Mouse (Mus musculus): ENCODE results near the gene Scd4.

The Scd4 gene

GRCm38 (mm10) chr19:44380065-44380464, 47.2 kb downstream of the Scd4 start:
- 95% methylated on average over 4 of the region's 4 CpGs for WGBS

DNA sequence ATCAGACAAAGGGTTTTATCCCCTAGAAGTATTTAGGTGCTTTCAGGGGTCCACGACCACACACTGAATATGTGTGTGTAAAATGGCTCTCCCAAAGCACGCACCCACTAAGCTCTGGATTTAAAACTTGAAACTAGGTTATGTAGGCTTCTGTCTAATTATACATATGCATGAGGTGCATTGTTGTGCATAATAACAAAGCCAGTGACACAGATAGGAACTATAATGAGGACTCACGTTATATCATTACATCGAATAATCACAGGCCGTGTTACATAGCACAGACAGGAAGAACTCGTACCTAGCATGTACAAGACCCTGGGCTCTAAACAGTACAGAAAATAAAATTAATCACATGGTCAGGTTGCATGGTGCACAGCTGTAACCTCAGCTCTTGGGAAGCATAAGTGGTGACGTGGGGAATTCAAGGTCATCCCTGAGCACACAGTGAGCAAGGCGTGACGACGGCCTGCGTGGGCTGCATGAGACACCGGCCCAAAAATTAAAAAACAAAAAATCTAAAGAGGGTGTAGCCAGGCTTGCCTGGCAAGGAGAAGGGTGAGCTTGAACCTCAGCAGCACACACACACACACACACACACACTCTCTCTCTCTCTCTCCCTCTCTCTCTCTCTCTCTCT, 49.9 kb downstream of the Scd4 start:
- WGBS = 68% methylated on average over 12 of the region's 12 CpGs

GRCm38 (mm10) chr19:44385887-44386498, 53.1 kb downstream of the Scd4 start:
- 72% methylated on average over 6 of the region's 6 CpGs for WGBS

DNA sequence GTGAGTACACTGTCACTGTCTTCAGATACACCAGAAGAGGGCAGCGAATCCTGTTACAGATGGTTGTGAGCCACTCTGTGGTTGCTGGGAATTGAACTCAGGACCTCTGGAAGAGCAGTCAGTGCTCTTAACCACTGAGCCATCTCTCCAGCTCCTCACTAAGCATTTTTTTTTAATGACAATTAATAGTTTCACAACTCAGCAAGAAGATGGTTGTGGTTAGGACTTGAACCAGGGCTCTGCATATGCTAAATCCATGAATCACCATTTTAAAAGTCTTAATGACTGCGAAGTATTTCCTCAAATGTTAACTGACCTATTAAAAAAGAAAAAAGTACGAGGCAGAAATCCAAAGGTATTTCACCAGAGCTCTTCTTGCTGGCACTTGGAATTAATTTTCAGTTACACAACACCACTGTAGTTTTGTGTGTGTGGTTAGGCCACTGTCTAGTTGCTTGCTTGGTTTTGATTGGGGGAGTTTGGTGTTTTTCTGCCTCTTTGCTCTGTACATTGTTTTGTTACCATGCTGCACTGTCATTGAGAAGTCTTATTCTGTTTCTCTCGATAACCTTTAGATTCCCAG, 54.3 kb downstream of the Scd4 start:
- WGBS = 94% methylated on average over 4 of the region's 4 CpGs

DNA sequence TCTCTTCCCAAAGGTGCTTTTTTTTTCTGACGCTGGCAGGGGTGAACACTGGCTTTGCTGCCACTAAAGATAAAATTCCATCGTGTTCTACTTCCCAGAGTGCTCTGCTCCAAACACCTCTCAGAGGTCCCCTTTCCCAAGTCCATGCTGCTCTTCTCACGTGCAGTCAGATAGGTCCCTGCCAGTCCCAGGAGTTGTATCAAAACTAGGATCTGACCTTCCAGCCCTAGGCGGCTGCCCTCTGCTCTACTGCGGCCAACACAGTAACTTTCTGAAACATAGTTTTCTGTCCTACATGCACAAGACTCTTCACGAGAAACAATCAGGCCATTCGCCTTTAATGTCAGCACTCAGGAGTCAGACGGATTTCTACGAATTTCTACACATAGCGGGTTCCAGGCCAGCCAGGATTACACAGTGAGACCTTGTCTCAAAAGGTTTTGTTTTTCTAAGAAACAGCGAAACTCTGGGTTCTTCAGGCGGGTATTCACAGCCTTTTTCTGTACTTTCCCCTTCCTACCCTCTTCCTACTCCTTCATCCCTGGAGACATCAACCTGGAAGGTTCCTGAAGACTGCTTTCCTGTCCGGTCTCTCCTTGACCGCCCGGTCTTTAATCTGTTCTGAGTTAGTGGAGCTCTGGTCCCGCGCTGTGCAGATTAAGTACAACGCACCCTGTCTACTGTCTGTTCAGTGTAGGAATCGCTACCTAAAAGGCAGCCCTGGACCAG, 55.0 kb downstream of the Scd4 start:
- WGBS = 28% methylated on average over 19 of the region's 19 CpGs

- WGBS = 3% methylated on average over 41 of the region's 41 CpGs
Measured at GRCm38 (mm10) chr19:44388475-44389428, 55.9 kb downstream of the Scd4 start.

DNA sequence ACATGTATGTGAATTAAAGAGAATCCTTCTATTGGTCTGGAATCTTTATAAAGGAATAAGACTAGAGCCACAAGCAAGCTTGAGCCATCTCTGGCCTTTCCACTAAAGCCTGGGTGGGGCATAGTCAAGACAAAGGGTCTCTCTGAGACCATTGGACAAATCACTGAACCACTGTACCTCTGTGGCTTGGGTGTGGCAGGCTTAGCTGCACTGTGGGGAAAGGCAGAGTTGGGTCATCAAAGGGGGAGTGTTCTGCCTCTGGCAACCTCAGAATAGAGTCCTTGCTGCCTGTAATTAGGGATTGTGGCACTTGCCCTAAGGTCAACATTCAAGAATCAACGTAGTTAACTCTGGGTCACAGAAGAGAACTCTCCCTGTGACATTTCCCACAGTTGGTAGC, 56.6 kb downstream of the Scd4 start:
- WGBS = 48% methylated on average over 1 of the region's 1 CpGs

DNA sequence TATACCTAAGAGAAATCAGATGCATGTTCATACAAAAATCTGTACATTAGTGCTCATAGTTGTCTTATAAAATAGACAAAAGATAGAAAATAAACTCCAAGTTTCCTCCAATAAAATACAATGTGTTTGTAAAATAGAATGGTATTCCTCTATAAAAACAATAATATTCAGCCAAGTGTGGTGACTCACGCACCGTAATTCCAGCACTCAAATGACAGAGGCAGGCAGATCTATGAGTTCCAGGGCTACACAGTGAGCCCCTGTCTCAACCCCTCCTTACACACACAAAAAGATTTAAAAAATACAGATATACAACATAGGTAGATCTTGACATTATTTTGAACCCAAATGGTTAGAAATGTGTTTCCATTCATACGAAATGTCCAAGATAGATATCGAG, 59.0 kb downstream of the Scd4 start:
- WGBS = 90% methylated on average over 4 of the region's 4 CpGs

DNA sequence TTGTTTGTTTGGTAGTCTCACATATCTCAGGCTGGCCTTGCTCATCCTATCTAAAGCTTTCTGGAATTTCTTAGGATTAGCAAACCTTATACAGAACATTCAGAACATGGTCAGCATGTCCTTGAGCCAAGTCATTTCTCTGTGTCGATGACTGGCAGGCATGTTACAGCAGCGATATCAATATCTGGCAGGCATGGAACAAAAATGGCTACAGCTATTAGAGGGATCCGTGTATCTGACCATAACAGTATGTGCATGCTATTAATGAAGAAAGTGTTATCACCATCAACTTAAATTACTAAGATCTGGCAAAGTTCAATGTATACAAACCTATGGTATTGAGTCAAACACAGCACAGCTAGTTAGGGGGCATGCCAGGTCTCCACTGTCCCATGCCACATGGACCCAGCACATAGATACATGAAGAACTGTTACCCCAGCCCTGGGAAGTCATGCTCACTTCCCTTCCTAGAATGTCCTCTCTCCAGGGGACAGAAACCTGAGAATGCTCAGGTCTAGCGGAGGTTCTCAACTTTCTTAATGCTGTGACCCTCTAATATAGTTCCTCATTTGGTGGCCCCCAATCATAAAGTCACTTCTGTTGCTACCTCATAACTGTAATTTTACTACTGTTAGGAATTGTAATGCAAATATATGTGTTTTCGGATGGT, 59.6 kb downstream of the Scd4 start:
- WGBS = 93% methylated on average over 5 of the region's 5 CpGs

DNA sequence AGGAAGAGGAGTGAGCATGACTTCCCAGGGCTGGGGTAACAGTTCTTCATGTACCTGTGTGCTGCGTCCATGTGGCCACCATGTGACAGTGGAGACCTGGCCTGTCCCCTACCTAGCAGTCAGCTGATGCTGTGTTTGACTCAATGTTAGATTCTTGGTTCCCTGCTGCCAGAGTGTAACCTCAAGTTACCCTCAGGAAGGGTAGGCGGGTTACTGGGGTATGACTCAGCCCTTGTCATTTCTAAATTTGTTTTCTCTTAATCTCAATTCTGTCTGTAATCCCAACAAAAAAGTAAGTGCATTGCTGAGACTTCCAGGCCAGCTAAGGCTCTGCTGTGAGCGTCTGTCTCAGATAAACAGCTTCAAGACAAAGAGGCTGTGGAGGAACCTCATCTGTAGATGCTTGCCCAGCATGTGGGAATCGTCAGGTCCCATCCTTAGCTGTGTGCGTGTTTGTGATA, 61.1 kb downstream of the Scd4 start:
- 64% methylated on average over 5 of the region's 5 CpGs for WGBS

DNA sequence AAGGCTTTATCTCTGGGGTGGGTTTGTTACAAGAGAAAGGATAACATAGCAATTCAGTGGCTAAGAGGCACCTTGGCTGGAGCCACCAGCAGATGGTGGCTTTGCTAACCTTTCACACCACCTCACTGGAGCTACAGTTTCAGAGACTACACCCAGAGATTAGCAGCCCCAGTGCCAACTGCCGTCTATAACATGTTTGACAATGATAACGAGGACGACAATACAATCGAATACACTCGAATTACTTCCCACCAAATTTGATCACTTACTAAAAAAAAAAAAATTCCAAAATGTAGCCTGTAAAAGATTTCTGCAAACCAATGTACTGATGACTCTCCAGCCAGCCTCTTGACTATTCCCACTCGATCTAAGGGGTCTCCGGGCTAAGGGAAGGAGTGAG, 62.1 kb downstream of the Scd4 start:
- WGBS = 88% methylated on average over 7 of the region's 7 CpGs

Measured in cerebral cortex, adult 2 months (tissue).